8 mouse cellular contexts compared by ENCODE assay signal in the genomic region with DNA sequence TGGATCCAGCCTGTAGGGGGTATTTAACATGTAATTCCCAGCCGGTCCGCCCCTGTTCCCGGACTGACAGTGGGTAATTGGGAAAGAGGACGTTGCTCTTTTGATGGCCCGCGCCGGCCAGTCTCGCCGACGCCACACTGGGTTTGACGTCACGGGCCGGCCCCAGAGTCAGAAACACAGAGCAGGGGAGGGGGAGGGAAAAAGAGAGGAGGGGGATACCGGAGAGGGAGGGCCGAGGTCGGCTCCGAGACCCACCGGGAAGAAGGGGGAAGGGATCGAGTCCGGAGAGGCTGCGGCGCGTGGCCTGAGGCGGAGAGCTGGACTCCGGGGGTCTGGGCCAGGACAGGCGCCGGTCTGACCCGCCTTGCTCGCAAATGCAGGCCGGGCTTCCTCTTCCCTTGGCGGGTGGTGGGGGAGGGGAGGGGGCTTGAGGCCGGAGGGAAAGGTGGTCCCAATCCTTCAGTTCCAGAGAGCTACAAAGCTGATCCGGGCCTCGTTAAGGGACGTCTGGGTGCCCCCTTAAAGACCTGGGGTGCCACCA. TPM values are rescaled to one million over a fixed set of nuclear protein-coding genes. Genes with fewer than 3 reads are reported as not detected.
DNase-seq lines count a peak whose midpoint lies in the region; ATAC-seq and TF ChIP-seq lines count a peak whose summit lies in the region.

A gene (plus strand): TSS at position 202 of the 541 bp plus-strand sequence.

- H3K4me1 ChIP-seq in heart, embryonic 10.5 days = peaks cover 46% of the 10 kb centered on the region
- H3K4me1 ChIP-seq in ES-E14 (ENCODE audit: control insufficient read depth in 2 of 2, insufficient read depth in 2 of 2, low read length in 2 of 2, poor library complexity in 1 of 2) = peaks cover 0 to 14% of the 10 kb centered on the region in 2 experiments; a peak in 2 of 4 replicates
- H3K4me1 ChIP-seq in hindbrain, embryonic 13.5 days (replicated peaks) = peaks cover 48% of the 10 kb centered on the region
- H3K4me1 ChIP-seq in midbrain, embryonic 12.5 days = peaks cover 38% of the 10 kb centered on the region
- no peaks in the 10 kb centered on the region; the same call in 1 of the 2 replicates for H3K4me1 ChIP-seq in cerebellum, adult 2 months (ENCODE audit: control insufficient read depth, insufficient read depth, low read length)

- peak within 1 kb of the TSS; percentile 61 for H3K4me2 ChIP-seq in hindbrain, embryonic 13.5 days
- peak within 1 kb of the TSS; percentile 84 for H3K4me2 ChIP-seq in midbrain, embryonic 12.5 days (replicated peaks)

- H3K27ac ChIP-seq in heart, embryonic 10.5 days = peak within 1 kb of the TSS; percentile 89
- no peak within 1 kb of the TSS for H3K27ac ChIP-seq in ES-E14 (ENCODE audit: insufficient read depth, low read depth, low read length, poor library complexity, severe bottlenecking)
- H3K27ac ChIP-seq in hindbrain, embryonic 13.5 days = peak within 1 kb of the TSS; percentile 78
- peak within 1 kb of the TSS; percentile 76 for H3K27ac ChIP-seq in midbrain, embryonic 12.5 days (replicated peaks)
- H3K27ac ChIP-seq in cerebellum, adult 2 months (ENCODE audit: insufficient read depth, low read length) = no peak within 1 kb of the TSS

- peaks cover 76% of the 10 kb centered on the region for H3K27me3 ChIP-seq in heart, embryonic 10.5 days (ENCODE audit: insufficient read depth, poor library complexity, severe bottlenecking)
- H3K27me3 ChIP-seq in hindbrain, embryonic 13.5 days = peaks cover 95% of the 10 kb centered on the region
- H3K27me3 ChIP-seq in midbrain, embryonic 12.5 days = peaks cover 95% of the 10 kb centered on the region
- peaks cover 40% of the 10 kb centered on the region for H3K27me3 ChIP-seq in cerebellum, adult 2 months (ENCODE audit: control insufficient read depth, insufficient read depth, low read length)

- no peak for DNase-seq in heart, embryonic 10.5 days (ENCODE audit: low spot score)
- DNase-seq in heart, adult 18-20 months = no peak
- no peak for DNase-seq in ES-E14 (ENCODE audit: low read depth, low spot score)
- no peak for DNase-seq in right cerebral cortex, postnatal 25 days
- DNase-seq in cerebellum, adult 2 months = no peak
- no peak for DNase-seq in urinary bladder, postnatal 14 days (ENCODE audit: low spot score)

- TF ChIP-seq POLR2A in cerebellum, adult 2 months (IDR thresholded peaks at IDR 0.05; ENCODE audit: borderline replicate concordance, insufficient read depth, low read length) = no peak

- peak within 1 kb of the TSS; percentile 71 for H3K4me3 ChIP-seq in heart, embryonic 10.5 days
- peak within 1 kb of the TSS; percentile 43 to 45 for H3K4me3 ChIP-seq in ES-E14 (ENCODE audit: insufficient read depth in 1 of 2, low read depth in 1 of 2, low read length in 2 of 2, poor library complexity in 1 of 2, severe bottlenecking in 1 of 2)
- peak within 1 kb of the TSS; percentile 41 for H3K4me3 ChIP-seq in hindbrain, embryonic 13.5 days
- H3K4me3 ChIP-seq in midbrain, embryonic 12.5 days = peak within 1 kb of the TSS; percentile 51
- no peak within 1 kb of the TSS for H3K4me3 ChIP-seq in cerebellum, adult 2 months (replicated peaks; ENCODE audit: insufficient read depth, low read depth, low read length)

- H3K9ac ChIP-seq in ES-E14 (ENCODE audit: insufficient read depth, low read depth, low read length, poor library complexity, severe bottlenecking) = peak within 1 kb of the TSS; percentile 48; the same call in 1 of the 2 replicates
- H3K9ac ChIP-seq in hindbrain, embryonic 13.5 days = peak within 1 kb of the TSS; percentile 66
- H3K9ac ChIP-seq in midbrain, embryonic 12.5 days (replicated peaks) = peak within 1 kb of the TSS; percentile 57

- ATAC-seq in hindbrain, embryonic 13.5 days (ENCODE audit: low FRiP score) = no peak
- no peak; the same call in 1 of the 2 replicates for ATAC-seq in midbrain, embryonic 12.5 days (ENCODE audit: low FRiP score, low read depth)

- H3K36me3 ChIP-seq in heart, embryonic 10.5 days = no peaks in the 10 kb centered on the region
- no peaks in the 10 kb centered on the region for H3K36me3 ChIP-seq in ES-E14 (ENCODE audit: control insufficient read depth, insufficient read depth, low read length, poor library complexity, severe bottlenecking)
- no peaks in the 10 kb centered on the region for H3K36me3 ChIP-seq in hindbrain, embryonic 13.5 days
- no peaks in the 10 kb centered on the region for H3K36me3 ChIP-seq in midbrain, embryonic 12.5 days

- no peaks in the 10 kb centered on the region for H3K9me3 ChIP-seq in heart, embryonic 10.5 days
- H3K9me3 ChIP-seq in ES-E14 (ENCODE audit: control insufficient read depth, insufficient read depth, low read depth, low read length) = no peaks in the 10 kb centered on the region
- H3K9me3 ChIP-seq in hindbrain, embryonic 13.5 days = no peaks in the 10 kb centered on the region
- no peaks in the 10 kb centered on the region for H3K9me3 ChIP-seq in midbrain, embryonic 12.5 days

- no peak for TF ChIP-seq CTCF in cerebellum, adult 2 months (IDR thresholded peaks at IDR 0.05; ENCODE audit: borderline replicate concordance, insufficient read depth, low read depth, low read length)

- whole genome bisulfite sequencing in heart, embryonic 10.5 days = under 1% methylated on average over 34 of the region's 35 CpGs
- WGBS in hindbrain, embryonic 13.5 days = under 1% methylated on average over 30 of the region's 35 CpGs
- WGBS in midbrain, embryonic 12.5 days = under 1% methylated on average over 33 of the region's 35 CpGs
- 3% methylated on average over 34 of the region's 35 CpGs for WGBS in cerebellum, adult 2 months

- in situ Hi-C loops in ES-E14 (cut with MboI; ENCODE audit: low sequenced_read_pairs in 2 of 2, unreplicated experiment in 2 of 2) = loop anchor here (5.0 kb wide), 1 partner anchor 491 kb away; a partner anchor contains a TSS

TF ChIP-seq in ES-E14, 5 proteins besides CTCF, POLR2A, EP300 and RAD21:
- no peak for TF ChIP-seq CHD2 (IDR thresholded peaks at IDR 0.05; ENCODE audit: low read depth, low read length)

RNA-seq across cellular contexts. Expression of the gene that starts here (rescaled TPM):
- 1.1 and 2.6 TPM in 2 replicates for polyA plus RNA-seq in heart, embryonic 10.5 days (2016; fragmentation: Nextera tagmentation; extraction: Ambion mirVana)
- total RNA-seq in heart, adult 18-20 months (2021) = not detected
- total RNA-seq in ES-E14 (2012; rRNA removed) = 0.54 TPM in 1 of 2 replicates, not detected in the other
- polyA plus RNA-seq in hindbrain, embryonic 13.5 days (2015; fragmentation: Nextera tagmentation; extraction: Ambion mirVana) = 1.1 and 2.5 TPM in 2 replicates
- polyA plus RNA-seq in midbrain, embryonic 12.5 days (2016; fragmentation: Nextera tagmentation; extraction: Ambion mirVana) = 3.0 and 5.3 TPM in 2 replicates
- 0.30 TPM in 1 of 2 replicates, not detected in the other for polyA plus RNA-seq in cerebellum, adult 2 months (2012; rRNA removed)

Comparison
In these comparisons a context has a peak if more than half of its experiments do, and no peak if none do; other contexts are left out.
1. H3K27ac ChIP-seq: peak in heart, embryonic 10.5 days (single experiment), hindbrain, embryonic 13.5 days (single experiment) and midbrain, embryonic 12.5 days (single experiment); none in ES-E14 (single experiment) and cerebellum, adult 2 months (single experiment).
2. Peak in every context shown above with its lines, with median percentiles within 50 percentile points of each other: H3K9ac ChIP-seq.